Mouse (Mus musculus): ENCODE measurements around the gene D7Ertd443e. TPM values are rescaled to one million over a fixed set of nuclear protein-coding genes. Genes with fewer than 3 reads are reported as not detected.

The D7Ertd443e gene
- total RNA-seq, 2 experiments from 2014 or later, result 2.2 to 2.4 TPM

DNA sequence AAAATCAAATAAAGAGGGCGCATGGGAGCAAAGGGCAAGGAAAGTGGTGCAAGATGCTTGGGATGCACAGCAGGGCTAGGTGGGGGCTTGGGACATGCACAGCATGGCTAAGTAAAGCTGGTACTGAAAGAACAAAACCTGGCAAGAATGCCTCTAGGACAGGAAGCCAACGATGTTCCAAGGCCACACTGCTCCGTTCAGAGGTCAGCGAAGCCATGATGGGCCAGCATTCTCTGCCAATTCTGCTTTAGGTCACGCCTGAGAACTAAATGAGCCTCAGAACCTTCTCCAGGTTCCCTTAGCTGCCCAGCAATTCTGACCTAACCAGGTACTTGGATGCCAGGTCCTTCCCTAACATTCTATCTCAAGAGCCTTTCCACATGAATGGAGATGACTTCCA is 13.2 kb downstream of the D7Ertd443e start:
- intact Hi-C loops (cut with DNase I), result no loop called here
- no peak overlapping the region for H3K27ac ChIP-seq
- no peak for TF ChIP-seq CTCF (IDR thresholded peaks at IDR 0.05)
- H3K4me3 ChIP-seq, result no peak overlapping the region
- DNase-seq (ENCODE audit: extremely low spot score in 1 of 2, low spot score in 2 of 2), result no peak

GRCm38 (mm10) chr7:134369241-134369640 is 16.2 kb downstream of the D7Ertd443e start:
- TF ChIP-seq CTCF (IDR thresholded peaks at IDR 0.05), result no peak
- intact Hi-C loops (cut with DNase I), result no loop called here
- Histone ChIP-seq H3K27ac (no peak overlapping the region), H3K4me3 (no peak overlapping the region)
- DNase-seq (ENCODE audit: extremely low spot score in 1 of 2, low spot score in 2 of 2), result no peak

DNA sequence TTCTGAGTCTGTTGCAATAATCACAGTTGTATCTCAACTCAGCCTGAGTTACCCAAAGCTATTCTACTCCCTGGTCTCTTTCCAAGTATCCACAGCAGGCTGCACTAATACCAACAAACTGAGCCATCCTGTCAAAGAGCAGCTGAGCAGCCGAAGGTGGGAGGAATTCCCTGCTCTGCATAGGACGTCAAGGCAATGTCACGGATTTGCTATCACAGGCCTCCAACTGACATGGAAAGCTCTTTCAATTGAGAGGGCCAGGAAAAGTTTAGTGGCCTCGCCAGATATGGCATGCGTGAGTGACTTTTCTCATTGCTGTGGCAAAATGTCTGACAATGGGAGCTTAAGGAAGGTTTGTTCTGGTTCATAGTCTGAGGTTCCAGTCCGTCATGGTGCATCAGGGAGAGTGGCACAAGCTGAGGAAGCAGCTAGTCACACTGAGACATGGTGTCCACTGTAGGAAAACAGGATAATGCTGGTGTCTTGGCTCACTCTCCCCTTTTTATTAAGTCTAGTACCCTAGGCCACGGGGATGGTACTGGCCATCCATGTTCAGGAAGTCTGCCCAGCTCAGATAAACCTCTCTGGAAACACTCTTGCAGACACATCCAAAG is 23.1 kb downstream of the D7Ertd443e start:
- no peak for DNase-seq (ENCODE audit: extremely low spot score in 1 of 2, low spot score in 2 of 2)
- TF ChIP-seq CTCF (IDR thresholded peaks at IDR 0.05), result no peak
- intact Hi-C loops (cut with DNase I), result no loop called here
- Histone ChIP-seq H3K27ac (no peak overlapping the region), H3K4me3 (no peak overlapping the region)

- peak; percentile 57 to 67 for DNase-seq (ENCODE audit: extremely low spot score in 1 of 2, low spot score in 2 of 2)
- peak; percentile 90 for TF ChIP-seq CTCF (IDR thresholded peaks at IDR 0.05)
- no peak overlapping the region for H3K27ac ChIP-seq
- no peak overlapping the region for H3K4me3 ChIP-seq
- intact Hi-C loops (cut with DNase I), result loop anchor here (1.0 to 10.0 kb wide), 5 partner anchors 87 to 542 kb away; no protein-coding TSS in a partner anchor
Observed at GRCm38 (mm10) chr7:134348825-134349224, 36.6 kb downstream of the D7Ertd443e start.

DNA sequence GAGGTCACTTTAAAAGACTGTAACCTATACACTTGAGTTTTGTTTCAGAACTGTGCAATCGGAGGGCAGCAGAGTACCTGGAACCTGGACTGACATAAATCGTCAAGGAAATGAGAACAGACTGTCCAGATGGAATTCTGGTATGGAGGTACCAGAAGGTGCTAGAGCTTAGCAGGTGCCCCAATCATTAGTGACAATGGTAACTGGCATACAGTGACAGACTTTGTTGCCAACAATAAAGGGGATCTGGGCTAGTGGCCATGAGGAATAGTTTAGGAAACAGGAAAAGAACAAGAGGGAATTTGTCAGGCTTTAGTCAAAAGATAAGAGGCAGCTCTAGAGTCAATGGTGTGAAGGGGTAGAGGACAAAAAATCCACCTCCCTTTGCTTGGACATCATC is 43.3 kb downstream of the D7Ertd443e start:
- no peak for DNase-seq (ENCODE audit: extremely low spot score in 1 of 2, low spot score in 2 of 2)
- H3K4me3 ChIP-seq, result no peak overlapping the region
- no peak for TF ChIP-seq CTCF (IDR thresholded peaks at IDR 0.05)
- H3K27ac ChIP-seq, result no peak overlapping the region
- intact Hi-C loops (cut with DNase I), result loop anchor here (10.0 kb wide), 1 partner anchor 387 kb away; no protein-coding TSS in a partner anchor

DNA sequence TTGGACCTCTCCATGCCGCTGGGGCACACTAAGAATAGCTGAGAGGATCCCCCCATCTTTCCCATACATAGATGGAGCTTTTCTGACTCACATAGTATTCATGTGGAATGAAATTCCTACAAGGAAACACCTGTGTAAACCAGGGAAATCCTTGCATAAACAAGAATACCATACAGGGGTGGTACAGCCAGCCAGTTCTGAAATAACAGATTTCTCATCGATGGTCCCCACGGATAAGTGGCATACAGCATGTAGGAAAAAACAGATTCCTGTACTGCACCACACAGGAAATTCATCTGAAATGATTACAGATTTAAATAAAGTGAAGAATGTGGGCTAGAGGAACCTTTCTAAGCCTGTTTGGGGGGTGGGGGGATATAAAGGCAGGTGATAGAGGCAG is 49.5 kb downstream of the D7Ertd443e start:
- no peak for TF ChIP-seq CTCF (IDR thresholded peaks at IDR 0.05)
- intact Hi-C loops (cut with DNase I), result no loop called here
- Histone ChIP-seq H3K4me3 (no peak overlapping the region), H3K27ac (no peak overlapping the region)
- DNase-seq (ENCODE audit: extremely low spot score in 1 of 2, low spot score in 2 of 2), result no peak

DNA sequence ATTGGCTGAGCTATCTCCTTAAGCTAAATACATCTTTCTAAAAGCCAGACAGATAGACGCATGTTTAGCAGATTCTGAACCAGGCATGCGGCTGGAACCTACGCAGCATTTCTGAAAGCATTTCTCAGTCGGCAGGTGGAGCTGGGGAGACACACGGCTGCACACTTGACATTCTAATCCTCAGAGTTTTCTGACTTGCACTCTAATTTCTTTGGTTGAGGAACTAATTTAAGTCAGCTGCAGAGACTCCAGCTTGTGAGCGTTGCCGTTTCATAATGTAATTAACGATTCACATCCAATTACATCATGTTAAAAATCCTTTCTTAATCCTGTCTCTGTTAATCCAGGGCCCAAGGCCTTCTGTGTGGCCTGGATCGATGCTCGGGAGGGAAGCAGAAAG is 64.5 kb downstream of the D7Ertd443e start:
- Histone ChIP-seq H3K4me3 (no peak overlapping the region), H3K27ac (no peak overlapping the region)
- intact Hi-C loops (cut with DNase I), result no loop called here
- DNase-seq (ENCODE audit: extremely low spot score in 1 of 2, low spot score in 2 of 2), result peak; percentile 14 to 20
- peak; percentile 51 for TF ChIP-seq CTCF (IDR thresholded peaks at IDR 0.05)

- no peak for DNase-seq (ENCODE audit: extremely low spot score in 1 of 2, low spot score in 2 of 2)
Observed at GRCm38 (mm10) chr7:134302084-134302483, 83.4 kb downstream of the D7Ertd443e start.

DNA sequence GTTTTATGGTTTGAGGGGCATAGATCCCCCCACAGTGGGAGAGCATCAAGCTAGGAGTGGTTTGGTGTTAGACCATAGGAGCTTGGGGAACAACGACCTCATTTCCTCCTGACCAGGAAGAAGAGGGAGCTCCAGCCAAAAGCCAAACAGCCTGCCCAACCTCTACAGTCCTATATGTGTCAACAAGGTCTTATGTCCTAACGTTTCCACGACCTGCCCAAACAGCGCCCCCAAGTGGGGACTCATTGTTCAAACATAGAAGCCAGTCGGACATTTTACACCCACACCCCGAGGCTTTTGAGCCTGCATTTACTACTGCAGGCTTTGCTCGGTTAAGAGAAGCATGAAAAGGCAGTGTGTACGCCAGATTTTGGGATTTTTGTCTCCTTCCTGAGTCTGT is 84.2 kb downstream of the D7Ertd443e start:
- Histone ChIP-seq H3K27ac (no peak overlapping the region), H3K4me3 (no peak overlapping the region)
- TF ChIP-seq CTCF (IDR thresholded peaks at IDR 0.05), result no peak; the same call in none of the 2 replicates
- intact Hi-C loops (cut with DNase I), result no loop called here
- DNase-seq (ENCODE audit: extremely low spot score in 1 of 2, low spot score in 2 of 2), result no peak

More at GRCm38 (mm10) chr7:134302084-134302483, 83.4 kb downstream of the D7Ertd443e start:
- no peak for TF ChIP-seq CTCF (IDR thresholded peaks at IDR 0.05)
- no peak overlapping the region for H3K4me3 ChIP-seq
- H3K27ac ChIP-seq, result no peak overlapping the region
- intact Hi-C loops (cut with DNase I), result no loop called here

DNA sequence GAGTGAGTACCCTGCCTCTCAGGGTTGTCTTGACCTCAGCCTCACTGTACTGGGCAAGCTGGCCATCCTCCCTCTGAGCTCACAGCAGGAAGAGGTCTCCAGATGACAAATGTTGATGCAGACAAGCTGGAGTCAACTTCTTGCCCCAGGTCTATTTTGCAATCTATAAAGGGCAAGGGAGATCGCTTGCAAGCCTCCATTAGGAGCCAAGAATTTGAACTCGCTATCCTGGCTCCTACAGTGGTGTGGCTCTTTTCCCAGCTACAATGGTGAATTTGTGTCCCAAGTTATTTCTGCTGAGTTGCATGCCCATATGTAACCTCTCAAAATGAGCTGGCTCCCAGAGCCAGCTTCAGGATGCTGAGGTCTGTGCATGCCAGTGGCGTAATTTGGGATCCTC is 92.7 kb downstream of the D7Ertd443e start:
- intact Hi-C loops (cut with DNase I), result no loop called here
- H3K4me3 ChIP-seq, result no peak overlapping the region

GRCm38 (mm10) chr7:134289611-134290301 is 95.7 kb downstream of the D7Ertd443e start:
- no peak for TF ChIP-seq CTCF (IDR thresholded peaks at IDR 0.05)

More for the DNA sequence above, 92.7 kb downstream of the D7Ertd443e start:
- TF ChIP-seq CTCF (IDR thresholded peaks at IDR 0.05), result no peak
- H3K27ac ChIP-seq, result no peak overlapping the region
- DNase-seq (ENCODE audit: extremely low spot score in 1 of 2, low spot score in 2 of 2), result no peak

GRCm38 (mm10) chr7:134289126-134289525 is 96.3 kb downstream of the D7Ertd443e start:
- intact Hi-C loops (cut with DNase I), result no loop called here
- TF ChIP-seq CTCF (IDR thresholded peaks at IDR 0.05), result no peak
- Histone ChIP-seq H3K27ac (no peak overlapping the region), H3K4me3 (no peak overlapping the region)
- DNase-seq (ENCODE audit: extremely low spot score in 1 of 2, low spot score in 2 of 2), result no peak

More at GRCm38 (mm10) chr7:134289611-134290301, 95.7 kb downstream of the D7Ertd443e start:
- no peak overlapping the region for H3K27ac ChIP-seq
- no peak overlapping the region for H3K4me3 ChIP-seq
- intact Hi-C loops (cut with DNase I), result no loop called here
- no peak for DNase-seq (ENCODE audit: extremely low spot score in 1 of 2, low spot score in 2 of 2)
